Mouse (Mus musculus): Measurements from ENCODE around the gene Haghl. TPM values are rescaled to one million over a fixed set of nuclear protein-coding genes. Genes with fewer than 3 reads are reported as not detected.

The Haghl gene
- 86.4 and 90.9 TPM in 2 replicates for polyA plus RNA-seq (2012; rRNA removed)

GRCm38 (mm10) chr17:25785281-25785745 is at the start of gene Haghl:
Haghl (minus strand) TSS chr17:25785673.

DNA sequence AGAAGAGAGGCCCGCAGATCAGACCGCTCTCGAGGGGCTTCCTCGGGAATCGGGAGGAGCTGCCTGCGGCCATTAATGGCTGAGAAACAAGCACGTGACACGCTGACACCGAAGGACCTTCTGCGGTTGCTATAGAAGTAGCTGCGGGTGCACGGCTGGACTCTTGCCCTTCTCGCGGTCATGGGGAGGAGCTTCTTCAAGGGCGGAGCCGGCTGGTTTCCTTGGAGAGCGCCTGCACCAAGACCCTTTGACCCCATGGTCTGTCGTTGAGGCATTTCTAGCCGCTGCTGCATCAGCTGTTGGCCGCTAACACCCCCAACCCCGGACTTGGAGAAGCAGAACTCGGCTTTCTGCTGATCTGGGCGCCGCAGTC is 47.8 kb upstream of the Haghl start, which contains the start of gene Stub1:
Gene Stub1, minus strand, starts transcription at position 114 of the 373 bp plus-strand sequence.

GRCm38 (mm10) chr17:25828712-25829557 is 43.5 kb upstream of the Haghl start, which contains the start of gene Jmjd8:
Jmjd8 (plus strand) TSS chr17:25828867.

DNA sequence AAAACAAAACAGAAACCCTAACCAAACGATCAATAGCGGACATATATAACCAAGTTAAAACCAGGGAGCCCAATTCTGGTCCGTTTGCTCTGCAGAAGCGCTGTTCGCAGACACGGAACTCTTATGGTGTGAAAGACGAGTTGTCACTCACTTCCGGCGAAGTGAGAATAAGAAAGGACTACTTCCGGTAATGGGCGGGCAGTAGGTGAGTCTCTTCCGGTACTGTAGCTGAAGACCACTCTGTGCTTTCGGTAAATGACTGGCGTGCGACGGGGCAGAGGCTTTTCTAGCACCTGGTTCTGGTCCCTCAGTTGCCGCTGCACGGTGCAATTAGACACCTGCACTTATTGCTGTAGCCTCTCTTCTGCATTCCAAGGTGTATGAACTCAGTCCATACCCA is 38.0 kb upstream of the Haghl start, which contains the start of gene Wdr24:
Gene Wdr24, plus strand, starts transcription at position 176 of the 400 bp plus-strand sequence.

DNA sequence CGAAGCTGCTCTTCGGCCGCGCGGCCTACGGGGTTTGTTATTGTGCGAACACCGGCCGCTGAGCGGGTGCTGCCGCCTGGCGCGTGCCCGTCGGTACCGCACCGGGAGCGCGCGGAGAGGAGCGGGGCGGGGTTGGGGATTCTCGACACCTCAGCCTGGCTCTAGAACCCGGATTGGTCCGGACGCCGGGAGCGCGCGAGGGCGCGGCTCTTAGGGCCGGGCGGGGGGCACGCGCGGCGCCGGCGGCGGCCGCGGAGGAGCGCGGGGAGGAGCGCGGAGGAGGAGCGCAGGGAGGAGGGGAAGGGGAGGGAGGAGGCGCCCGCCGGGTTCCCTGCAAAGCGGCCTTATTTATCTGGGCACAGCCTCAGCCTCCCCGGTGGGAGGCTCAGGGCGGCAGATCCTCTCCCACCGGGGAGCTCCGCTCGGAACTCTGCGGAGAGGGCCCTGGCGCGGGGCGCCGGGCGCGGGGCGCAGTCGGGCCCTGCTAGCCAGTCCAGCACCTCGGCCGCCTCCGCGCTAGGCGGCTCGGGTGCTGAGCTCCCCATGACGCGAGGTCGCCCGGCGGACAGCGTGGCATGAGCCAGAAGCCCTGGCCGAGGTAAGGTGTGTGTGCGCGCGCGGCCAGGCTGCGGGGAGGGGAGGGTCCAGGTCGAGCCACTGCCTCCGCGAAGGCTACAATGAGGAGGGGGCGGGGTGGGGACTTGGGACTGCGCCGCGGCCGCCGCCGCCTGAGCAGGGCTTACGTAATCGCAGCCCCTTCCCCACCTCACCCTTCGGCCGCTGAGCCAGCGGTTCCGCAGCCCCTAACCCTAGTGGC is 23.5 kb upstream of the Haghl start, which contains the start of gene Fbxl16:
Gene Fbxl16, plus strand, starts transcription at position 297 of the 817 bp plus-strand sequence.

GRCm38 (mm10) chr17:25796951-25797369 is 11.5 kb upstream of the Haghl start, which contains the start of gene Metrn:
Metrn (minus strand) TSS chr17:25797136.

DNA sequence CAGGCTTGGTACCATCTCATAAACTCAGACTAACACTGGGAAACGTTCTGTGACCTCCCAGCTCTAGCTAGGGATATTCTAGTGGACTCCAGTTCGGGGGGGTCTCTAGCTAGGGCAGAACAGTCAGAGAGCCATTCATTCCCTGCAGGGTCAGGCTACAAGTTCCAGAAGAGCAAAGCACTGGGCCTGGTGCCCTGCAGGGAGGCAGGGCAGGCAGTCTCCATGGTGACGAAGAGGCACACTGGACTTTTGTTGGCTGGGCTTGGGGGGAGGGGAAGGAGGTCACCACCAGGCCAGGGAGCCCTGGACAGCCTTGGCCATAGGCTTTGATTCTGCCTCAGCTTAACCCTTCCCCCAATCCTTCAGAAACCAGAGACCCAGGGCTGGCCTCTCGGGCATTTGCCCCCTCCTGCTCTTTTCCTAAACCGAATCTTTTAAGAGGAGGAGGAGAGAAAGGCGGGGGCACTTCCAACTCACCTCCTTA is 10.2 kb upstream of the Haghl start, which contains the start of gene AC134908.4:
Gene AC134908.4, minus strand, starts transcription at position 51 of the 484 bp plus-strand sequence.

DNA sequence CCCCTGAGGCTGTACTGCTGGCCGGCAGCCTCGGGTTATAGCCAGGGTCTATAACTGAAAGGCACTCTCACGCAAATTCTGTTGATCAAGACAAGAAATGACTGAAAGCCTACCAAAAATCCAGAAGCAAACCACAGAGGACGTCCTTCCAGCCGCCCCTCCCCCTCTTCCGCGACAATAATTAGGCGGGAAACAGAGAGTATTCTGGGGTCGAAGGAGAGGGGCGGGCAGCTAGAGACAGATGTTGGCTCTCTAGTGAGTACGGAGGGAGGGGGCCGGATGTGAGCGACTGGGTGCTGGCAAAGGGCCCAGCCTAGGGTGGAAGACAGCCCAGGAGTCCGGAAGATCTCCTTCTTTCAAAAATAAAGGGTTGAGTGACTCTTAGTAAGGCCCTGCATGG is 7.1 kb upstream of the Haghl start, which contains the start of gene Fam173a:
Gene Fam173a, minus strand, starts transcription at position 287 of the 400 bp plus-strand sequence.

GRCm38 (mm10) chr17:25786280-25786679 is 807 bp upstream of the Haghl start, which contains the start of gene Ccdc78:
Ccdc78 (plus strand) TSS chr17:25786580.

DNA sequence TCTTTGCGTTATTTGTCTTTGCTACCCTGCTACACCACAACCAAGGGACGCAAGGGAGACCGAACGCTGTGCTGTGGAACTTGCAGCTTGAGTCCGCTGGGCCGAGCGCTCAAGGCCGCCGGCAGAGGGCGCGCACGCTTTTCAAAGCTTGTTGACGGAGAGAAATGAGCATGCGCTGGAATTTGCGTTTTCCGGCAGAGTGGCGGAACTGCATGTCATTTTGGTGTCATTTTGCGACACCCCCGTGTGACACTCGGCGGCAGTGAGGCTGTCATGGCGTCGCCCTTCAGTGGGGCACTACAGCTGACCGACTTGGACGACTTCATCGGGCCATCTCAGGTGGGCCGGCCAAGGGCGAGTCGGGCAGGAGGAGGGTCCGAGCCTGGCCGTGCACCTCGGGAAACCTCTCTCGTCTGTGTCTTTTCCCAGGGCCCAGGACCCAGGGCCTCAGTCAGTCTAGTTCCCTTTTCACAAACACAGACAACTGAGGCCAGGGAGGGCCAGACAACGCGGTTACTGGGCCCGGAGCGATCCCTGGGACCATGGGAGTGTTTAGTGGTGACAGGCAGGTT is 11.8 kb downstream of the Haghl start, which contains the start of gene Narfl:
Gene Narfl, plus strand, starts transcription at position 228 of the 572 bp plus-strand sequence.

DNA sequence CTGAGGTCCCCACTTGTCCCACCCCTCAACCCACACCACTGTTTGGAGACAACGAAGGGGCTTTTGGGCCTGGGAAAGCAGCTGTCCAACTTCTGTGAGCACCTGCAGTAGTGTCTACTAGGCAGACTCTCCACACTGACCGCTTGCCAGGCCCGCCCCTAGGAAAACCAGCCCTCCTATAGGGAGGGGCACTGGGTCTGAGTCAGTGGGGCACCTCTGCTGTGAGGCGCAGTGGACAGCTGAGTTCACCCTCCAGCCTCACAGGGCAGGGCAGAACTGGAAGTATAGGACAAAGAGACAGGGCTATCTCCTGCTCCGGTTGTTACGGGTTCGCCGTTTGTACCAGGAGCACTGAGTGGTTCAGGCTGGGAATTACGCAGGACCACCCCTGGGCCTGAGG is 31.2 kb downstream of the Haghl start, which contains the start of gene Msln:
Gene Msln, minus strand, starts transcription at position 138 of the 400 bp plus-strand sequence.

GRCm38 (mm10) chr17:25735745-25736144 is 49.7 kb downstream of the Haghl start, which contains the start of gene Mslnl:
Mslnl (plus strand) TSS chr17:25736042.

Other genes starting within 250 kb of the Haghl start
- gene Sox8, start 215.0 kb downstream of the Haghl start, polyA plus RNA-seq (2012; rRNA removed), result 4.4 and 5.8 TPM in 2 replicates
- gene Lmf1, start 206.6 kb downstream of the Haghl start, polyA plus RNA-seq (2012; rRNA removed), result 22.7 and 27.2 TPM in 2 replicates
- gene Gng13, start 68.5 kb downstream of the Haghl start, polyA plus RNA-seq (2012; rRNA removed), result 2.7 and 3.5 TPM in 2 replicates
- 12.0 and 22.1 TPM in 2 replicates for gene Chtf18, start 58.3 kb downstream of the Haghl start, polyA plus RNA-seq (2012; rRNA removed)
- 82.3 and 86.0 TPM in 2 replicates for gene Rpusd1, start 58.0 kb downstream of the Haghl start, polyA plus RNA-seq (2012; rRNA removed)
- 0.94 and 1.2 TPM in 2 replicates for gene Mslnl, start 49.6 kb downstream of the Haghl start, polyA plus RNA-seq (2012; rRNA removed)
- gene Msln, start 31.3 kb downstream of the Haghl start, polyA plus RNA-seq (2012; rRNA removed), result 33.2 and 39.7 TPM in 2 replicates
- 24.6 and 29.5 TPM in 2 replicates for gene Narfl, start 11.9 kb downstream of the Haghl start, polyA plus RNA-seq (2012; rRNA removed)
- gene Ccdc78, start 907 bp upstream of the Haghl start, polyA plus RNA-seq (2012; rRNA removed), result 17.5 and 18.6 TPM in 2 replicates
- gene Fam173a, start 7.2 kb upstream of the Haghl start, polyA plus RNA-seq (2012; rRNA removed), result 159 and 201 TPM in 2 replicates
- 2.5 TPM in 1 of 2 replicates, not detected in the other for gene AC134908.4, start 10.0 kb upstream of the Haghl start, polyA plus RNA-seq (2012; rRNA removed)
- 100 and 135 TPM in 2 replicates for gene Metrn, start 11.5 kb upstream of the Haghl start, polyA plus RNA-seq (2012; rRNA removed)
- 5.4 and 6.6 TPM in 2 replicates for gene Fbxl16, start 23.4 kb upstream of the Haghl start, polyA plus RNA-seq (2012; rRNA removed)
- gene Wdr24, start 38.0 kb upstream of the Haghl start, polyA plus RNA-seq (2012; rRNA removed), result 58.5 and 62.1 TPM in 2 replicates
- gene Jmjd8, start 43.2 kb upstream of the Haghl start, polyA plus RNA-seq (2012; rRNA removed), result 68.4 and 97.3 TPM in 2 replicates
- 198 and 215 TPM in 2 replicates for gene Stub1, start 47.7 kb upstream of the Haghl start, polyA plus RNA-seq (2012; rRNA removed)
- 62.2 and 86.4 TPM in 2 replicates for gene Rhbdl1, start 51.6 kb upstream of the Haghl start, polyA plus RNA-seq (2012; rRNA removed)
- 92.8 and 93.1 TPM in 2 replicates for gene Gm20683, start 56.1 kb upstream of the Haghl start, polyA plus RNA-seq (2012; rRNA removed)
- 128 and 135 TPM in 2 replicates for gene Rhot2, start 59.2 kb upstream of the Haghl start, polyA plus RNA-seq (2012; rRNA removed)
- 96.6 and 108 TPM in 2 replicates for gene Wdr90, start 75.8 kb upstream of the Haghl start, polyA plus RNA-seq (2012; rRNA removed)
- 280 and 319 TPM in 2 replicates for gene Mcrip2, start 83.1 kb upstream of the Haghl start, polyA plus RNA-seq (2012; rRNA removed)
- 252 TPM in 2 replicates for gene Mettl26, start 89.4 kb upstream of the Haghl start, polyA plus RNA-seq (2012; rRNA removed)
- gene Wfikkn1, start 95.2 kb upstream of the Haghl start, polyA plus RNA-seq (2012; rRNA removed), result 2.3 and 3.1 TPM in 2 replicates
- gene Rab40c, start 134.1 kb upstream of the Haghl start, polyA plus RNA-seq (2012; rRNA removed), result 55.7 and 59.0 TPM in 2 replicates
- gene Pigq, start 159.3 kb upstream of the Haghl start, polyA plus RNA-seq (2012; rRNA removed), result 167 and 173 TPM in 2 replicates
- gene Nhlrc4, start 159.3 kb upstream of the Haghl start, polyA plus RNA-seq (2012; rRNA removed), result 30.0 and 56.2 TPM in 2 replicates
- gene A930017K11Rik, start 166.9 kb upstream of the Haghl start, polyA plus RNA-seq (2012; rRNA removed), result 0.11 and 0.17 TPM in 2 replicates
- gene Capn15, start 200.1 kb upstream of the Haghl start, polyA plus RNA-seq (2012; rRNA removed), result 76.4 and 78.9 TPM in 2 replicates